Mouse (Mus musculus) c-Kit-positive CD71-positive TER-119-positive erythroid progenitor cells, embryonic 14.5 days (primary cell): ENCODE data around the gene Rev3l.
A peak's percentile ranks its signal among the peaks of the same experiment; 100 is the strongest.
"Not testable (repeated sequence)": the region's sequence is repeated elsewhere in the genome, so short reads cannot be mapped to it uniquely, and the experiment has no call there.

Experiments used
- DNase-seq: peaks from one replicate; pipeline ENCODE4 v3.0.0-alpha.2; 2013; ENCODE audit warnings: low spot score

Rev3l gene

DNA sequence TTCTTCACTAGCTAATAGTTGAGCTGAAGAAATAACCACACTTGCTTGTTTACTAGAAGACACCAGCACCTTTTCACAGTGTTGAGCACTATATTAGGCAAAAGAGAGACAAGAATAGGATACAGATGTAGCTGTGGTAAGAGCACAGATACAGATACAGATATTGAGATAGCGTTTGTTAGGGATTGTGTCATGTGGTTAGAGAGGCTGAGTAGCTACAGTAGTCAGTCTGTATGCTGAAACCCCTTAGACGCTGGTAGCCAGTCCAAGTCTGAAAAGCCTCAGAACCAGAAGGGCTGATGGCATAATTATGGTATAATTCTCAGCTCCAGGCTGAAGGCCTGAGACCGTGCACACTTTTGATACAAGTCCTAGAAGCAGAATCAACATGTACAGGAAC is 53.3 kb downstream of the Rev3l start:
- DNase-seq = no peak

DNA sequence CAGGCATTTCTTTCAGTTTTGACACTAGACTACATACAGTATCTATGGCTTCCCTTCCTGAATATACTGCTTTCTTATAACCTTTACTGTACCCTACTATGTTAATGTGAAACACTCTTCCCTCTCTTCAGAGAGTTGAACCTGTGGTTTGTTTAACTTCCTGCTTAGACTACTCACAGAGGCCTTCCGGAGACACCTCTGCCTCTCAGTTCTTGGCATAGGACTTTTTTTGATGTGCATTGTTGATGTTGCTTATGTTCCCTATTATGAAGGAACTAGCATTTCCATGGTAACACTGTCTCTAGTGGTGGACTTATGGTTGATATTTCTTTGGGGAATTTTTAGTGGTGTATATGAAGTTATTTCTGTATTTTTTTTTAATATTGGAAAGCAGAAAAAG is 61.4 kb downstream of the Rev3l start:
- DNase-seq = no peak

DNA sequence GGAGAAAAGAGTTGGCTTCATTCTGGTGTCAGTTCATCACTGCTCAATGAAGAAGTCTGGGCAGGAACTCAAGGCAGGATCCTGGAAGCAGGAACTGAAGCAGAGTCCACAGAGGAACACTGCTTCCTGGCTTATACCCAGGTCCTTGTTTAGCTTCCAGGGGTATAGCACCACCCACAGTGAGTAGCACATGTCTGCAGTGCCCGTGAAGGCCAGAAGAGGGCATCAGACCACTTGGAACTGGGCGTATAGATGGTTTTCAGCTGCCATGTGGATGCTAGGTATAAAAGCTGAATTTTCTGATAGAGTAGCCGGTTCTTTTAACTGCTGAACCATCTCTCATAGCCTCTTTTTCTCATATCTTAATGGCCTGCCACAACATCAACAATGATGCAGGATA is 79.6 kb downstream of the Rev3l start:
- DNase-seq = peak; percentile 64

DNA sequence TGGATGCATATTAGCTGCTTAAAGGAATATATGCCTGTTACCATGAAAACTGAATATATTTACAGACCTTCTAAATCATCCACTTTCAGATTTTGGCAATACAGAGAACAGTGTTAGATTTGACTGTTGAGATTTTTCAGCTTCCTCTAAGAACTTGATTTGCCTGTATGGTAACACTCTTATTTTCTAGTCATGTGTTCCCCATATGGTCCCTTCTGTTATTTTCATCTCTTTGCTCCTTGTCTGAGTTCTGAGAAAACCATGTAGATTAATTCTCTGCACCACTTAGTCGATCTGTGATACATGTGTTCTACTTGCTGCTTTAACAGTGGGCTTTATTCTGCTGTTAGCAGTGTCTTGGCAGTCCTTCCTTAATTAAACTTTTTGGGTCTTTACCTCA is 110.7 kb downstream of the Rev3l start:
- no peak for DNase-seq

DNA sequence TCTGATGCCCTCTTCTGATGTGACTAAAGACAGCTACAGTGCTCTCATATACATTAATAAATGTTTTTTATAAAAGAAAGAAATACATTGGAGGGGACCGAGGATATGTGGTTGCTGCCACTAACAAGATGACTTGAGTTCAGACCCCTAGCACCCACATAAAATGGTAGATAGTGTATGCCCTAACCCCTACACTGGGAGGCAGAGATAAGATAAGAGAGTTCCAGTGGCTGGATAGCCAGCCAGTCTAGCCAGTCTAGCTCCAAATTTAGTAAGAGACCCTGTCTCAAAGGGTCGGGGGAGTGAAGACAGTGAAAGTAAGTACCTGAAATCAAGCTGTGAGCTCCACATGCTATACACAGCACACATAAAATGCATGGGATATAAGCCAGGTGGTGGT is 133.6 kb downstream of the Rev3l start:
- DNase-seq = no peak

DNA sequence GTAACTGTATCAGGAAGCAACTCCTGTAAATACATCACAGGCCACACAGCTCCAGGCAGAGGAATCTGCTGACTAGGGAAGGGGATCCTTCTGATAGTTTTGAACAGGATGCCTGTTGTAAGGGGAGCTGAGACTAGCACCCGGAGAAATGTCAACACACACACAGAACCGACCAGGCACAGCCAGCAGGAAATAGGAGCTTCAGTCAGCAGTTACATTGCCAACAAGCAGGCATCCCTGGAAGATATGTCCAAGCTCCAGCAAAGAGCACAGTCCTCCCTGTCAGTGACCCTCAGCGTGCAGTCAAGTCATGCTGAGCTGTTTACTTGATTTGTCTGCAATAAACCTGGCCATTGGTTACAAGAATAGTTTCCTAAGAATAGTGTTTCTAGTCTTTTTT is 156.7 kb downstream of the Rev3l start:
- DNase-seq = no peak

DNA sequence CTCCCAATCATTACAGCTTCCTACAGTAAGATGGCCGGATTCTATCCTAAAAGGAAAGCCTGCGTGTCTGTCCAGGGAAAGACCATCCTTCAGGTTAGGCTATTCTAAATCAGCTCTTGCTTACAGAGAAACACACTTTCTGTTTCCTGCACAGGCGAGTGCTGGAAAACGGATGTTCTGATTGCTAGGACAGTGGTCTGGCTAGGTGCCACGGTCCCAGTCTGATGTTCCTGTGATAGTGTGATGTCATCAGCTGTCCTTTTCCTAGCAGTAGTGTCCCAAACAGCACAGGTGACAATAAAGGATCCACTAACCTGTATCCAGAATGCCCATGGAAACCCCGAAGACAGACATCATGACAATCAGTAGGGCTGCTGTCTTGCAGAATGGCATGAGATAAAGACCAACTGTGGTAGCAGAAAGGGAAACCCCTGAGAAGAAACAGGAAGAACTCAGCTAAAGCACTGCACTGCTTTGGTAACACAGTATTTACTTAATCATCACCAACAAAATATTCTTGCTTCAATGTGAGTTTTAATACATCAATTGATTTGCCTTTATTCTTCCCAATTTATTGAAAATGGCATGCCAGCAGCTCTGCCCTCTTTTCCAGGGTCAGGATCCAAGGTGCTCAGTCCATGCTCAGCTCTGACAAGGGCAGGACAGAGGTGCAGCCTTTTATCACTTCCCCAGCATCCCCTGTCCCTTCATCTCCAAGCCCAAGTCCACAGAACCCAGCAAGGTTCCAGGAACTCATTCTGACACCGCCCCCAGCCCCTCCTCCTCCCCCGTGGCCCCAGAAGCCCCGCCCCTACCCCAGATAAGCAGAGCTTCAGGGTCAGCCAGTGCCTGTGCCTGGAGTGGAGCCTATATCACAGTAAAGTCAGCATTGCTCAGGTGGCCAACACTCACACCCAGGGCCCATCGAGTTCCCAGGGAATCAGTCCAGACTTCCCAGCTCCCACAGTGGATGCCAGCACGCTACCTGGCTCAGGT is 162.1 kb downstream of the Rev3l start:
- DNase-seq = peak; percentile 70

DNA sequence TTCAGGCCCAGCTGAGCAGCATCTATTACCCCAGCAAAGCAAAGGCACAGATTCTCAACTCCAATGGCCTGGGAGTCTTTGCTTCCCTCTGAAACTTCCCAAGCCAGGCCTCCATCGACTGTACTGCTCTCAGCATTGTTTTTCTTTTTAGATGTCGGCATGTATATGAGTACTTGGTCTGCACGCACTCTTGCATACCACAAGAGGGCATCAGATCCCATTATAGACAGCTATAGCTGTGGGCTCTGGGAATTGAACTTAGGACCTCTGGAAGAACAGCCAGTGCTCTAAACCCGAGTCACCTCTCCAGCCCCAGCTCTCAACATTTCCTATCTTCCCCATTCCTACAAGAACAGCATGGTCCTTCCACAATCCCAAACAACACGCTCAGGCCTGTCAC is 164.6 kb downstream of the Rev3l start:
- DNase-seq = no peak

DNA sequence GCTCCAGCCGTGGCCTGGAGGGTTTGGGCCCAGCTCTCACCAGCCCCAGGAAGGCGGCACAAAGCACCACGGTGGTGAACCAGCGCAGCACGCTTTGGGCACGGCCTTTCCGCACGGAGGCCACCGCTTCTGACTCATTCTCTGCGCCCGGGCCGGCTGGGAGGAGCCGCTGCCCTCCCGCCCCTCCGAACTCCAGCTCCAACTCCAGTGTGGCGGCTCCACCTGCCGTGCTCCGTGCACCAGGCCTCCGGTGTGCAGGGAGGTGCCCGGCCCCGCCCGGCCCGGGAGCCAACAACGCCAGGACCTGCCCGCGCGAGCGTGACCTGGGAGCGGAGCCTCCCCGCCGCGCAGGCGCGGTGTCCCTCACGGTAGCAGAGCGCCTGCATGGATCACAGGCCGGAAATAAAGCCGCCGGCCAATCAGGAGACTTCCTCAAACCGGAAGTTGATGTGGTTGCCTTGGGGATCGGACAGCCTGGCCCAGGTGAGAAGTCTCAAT is 167.0 kb downstream of the Rev3l start, which contains the start of gene Mfsd4b4:
TSS of gene Mfsd4b4 (minus strand) at position 365 of the 498 bp plus-strand sequence.
- DNase-seq = peak; percentile 76

DNA sequence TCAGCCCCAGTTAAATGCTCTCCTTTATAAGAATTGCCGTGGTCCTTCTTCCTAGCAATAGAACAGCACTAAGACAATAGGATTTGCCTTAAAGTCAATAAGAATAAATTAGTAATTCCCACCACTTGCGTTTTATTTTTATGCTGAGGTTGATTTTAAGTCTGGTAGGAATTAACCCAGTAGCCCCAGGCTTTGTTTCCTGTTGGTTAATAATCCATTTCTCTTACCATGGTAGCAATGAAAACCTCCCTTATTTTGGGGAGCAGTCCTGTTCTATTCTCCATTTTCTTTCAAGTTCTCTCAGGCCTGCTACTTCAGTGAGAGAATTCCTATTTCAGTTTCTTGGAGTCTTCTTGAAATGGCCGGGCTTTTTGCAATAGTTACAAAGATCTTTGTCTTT is 172.3 kb downstream of the Rev3l start:
- no peak for DNase-seq

DNA sequence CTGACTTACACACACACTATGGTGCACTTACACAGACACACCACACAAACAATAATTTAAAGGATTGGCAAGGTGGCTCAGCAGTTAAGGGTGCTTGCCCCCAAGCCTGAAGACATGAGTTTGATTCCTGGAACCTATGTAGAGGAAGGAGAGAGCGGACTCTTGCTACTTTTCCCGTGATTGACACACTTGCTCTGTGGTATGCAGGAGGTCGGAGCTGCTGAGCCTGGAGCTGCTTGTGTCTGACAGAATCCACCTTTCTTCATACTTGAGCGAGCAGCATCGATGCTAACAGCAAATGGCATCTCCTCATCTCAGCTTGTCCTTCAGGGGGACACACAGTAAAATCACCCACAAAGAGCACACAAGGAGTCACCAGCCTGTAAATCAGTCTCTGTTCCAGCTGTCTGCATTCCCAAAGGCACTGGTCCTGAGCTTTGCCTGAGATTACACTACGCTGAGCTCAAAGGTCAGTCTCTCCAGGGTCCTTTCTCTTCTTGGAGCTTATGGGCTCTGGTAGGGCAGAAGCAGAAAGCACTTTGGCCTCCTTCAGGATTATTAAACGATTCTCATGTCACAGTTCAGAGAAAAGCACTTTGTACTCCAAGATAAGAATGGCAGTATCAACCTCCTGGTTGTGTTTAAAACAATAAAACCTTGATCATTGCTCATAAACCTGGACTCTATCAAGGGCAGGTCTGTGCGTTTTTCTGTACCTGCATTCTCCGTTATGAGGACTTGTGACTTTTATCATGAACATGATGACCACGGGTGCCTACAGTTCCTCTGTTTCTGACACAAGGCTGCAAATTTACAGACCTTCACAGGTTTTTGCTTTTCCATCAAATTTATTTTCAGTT is 175.1 kb downstream of the Rev3l start:
- DNase-seq = no peak

DNA sequence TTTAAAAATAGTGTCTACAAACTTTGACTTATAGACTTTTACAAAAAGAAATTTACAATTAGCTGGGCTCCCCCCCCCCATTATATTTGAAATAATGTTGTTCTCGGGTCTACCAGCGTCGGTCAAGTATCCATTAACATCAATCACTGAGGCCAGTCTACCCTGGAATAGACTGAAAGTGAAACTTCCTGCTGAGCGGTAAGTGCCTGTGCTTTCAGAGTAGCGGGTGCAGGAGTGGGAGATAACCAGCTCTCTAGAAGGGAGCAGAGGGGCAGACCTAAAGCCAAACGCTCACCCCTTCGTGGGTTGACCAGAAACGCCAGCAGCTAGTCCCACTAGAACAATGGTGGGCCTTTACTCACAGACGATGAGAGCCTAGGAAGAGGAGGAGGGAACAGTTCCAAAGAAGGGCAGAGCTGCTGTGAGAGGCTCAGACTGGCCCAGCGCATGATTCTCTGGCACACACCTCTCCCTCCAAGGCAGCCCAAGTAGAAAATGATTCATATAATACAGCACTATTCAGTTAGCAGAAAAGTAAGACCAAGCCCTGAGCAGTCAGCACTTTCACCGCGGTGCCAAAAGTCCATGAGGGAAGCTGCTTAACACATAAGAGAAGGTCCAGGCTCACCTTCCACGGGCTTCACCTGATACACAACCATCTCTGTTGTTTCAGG is 177.0 kb downstream of the Rev3l start:
- no peak for DNase-seq

DNA sequence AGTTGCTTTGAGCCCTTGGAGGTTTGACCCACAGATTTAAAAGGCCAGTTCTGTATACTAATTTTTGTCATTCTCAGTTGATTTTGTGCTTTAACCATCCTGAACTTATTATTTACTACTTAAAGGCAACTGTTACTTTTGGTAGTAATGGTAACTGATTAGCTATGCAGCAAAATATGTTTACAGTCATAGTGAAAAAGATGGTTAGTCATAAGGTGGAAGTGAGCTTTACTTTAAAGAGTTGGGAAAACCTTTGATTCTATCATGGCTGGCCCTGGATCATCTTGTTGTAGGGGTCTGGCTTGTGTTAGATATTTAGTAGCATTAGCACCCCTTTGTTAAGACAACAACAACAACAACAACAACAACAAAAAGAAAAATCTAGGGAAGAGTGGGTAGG is 180.7 kb downstream of the Rev3l start:
- no peak for DNase-seq

DNA sequence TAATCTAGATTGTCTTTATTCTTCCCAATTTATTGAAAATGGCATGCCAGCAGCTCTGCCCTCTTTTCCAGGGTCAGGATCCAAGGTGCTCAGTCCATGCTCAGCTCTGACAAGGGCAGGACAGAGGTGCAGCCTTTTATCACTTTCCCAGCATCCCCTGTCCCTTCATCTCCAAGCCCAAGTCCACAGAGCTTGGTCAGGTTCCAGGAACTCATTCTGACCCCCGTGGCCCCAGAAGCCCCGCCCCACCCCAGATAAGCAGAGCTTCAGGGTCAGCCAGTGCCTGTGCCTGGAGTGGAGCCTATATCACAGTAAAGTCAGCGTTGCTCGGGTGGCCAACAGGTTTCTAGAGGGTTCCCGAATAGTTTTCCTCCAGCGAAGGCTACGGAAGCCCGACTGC is 192.6 kb downstream of the Rev3l start:
- not testable (repeated sequence) for DNase-seq
